12 mouse cellular contexts compared by ENCODE assay signal in genomic region chr11:84891705-84892104, GRCm38 (mm10).
"Had no signal": no experiment of that assay in that cellular context is flagged by ENCODE, and none has a peak within 500 bp of the region (broad histone marks: within the 10 kb centered on the region; RNA-seq: fewer than 3 reads in every experiment).

No protein-coding gene starts in this region.

- DNase-seq: retina, postnatal 1 day; right cerebral cortex, adult 18-20 months; right cerebral cortex, postnatal 14 days; right cerebral cortex, postnatal 25 days; right cerebral cortex, postnatal 4 days; spleen, adult 18-20 months; thymus, adult 18-20 months; thymus, adult 2 months; thymus, postnatal 14 days; thymus, postnatal 25 days; thymus, postnatal 36 days; thymus, postnatal 4 days had no signal
